Mouse (Mus musculus): ENCODE measurements around the gene Ctu1.

DNA sequence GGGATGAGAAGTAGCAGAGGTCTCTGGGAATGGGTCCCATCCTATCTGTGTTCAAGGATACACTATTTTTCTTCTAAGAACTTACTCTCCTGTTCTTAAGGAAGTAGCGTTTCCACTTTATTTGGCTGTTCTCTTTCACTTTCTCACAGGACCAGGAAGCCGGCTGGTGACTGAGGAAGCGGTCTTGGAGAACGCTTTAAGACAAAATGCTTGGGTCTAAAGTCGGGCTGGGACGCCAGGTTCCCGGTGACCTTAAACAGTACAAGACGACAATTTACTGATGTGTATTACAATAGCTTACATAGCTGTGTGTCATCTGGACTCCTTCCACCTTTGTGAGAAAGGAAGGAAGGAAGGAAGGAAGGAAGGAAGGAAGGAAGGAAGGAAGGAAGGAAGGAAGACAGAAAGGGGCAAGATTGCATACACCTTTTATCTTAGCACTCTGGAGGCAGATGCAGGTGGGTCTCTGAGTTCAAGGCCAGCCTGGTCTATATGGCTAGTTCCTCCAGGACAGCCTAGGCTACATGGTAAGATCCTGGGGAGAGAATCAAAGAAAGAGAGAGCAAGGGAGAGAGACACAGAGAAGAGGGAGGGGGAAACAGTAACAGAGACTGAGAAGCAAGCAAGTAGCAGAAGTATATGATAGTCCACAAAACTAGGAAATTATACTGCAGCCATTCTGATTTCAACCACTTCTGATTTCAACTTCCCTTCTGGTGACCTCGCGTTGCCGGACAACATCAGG is 580 bp upstream of the Ctu1 start:
- no peak for TF ChIP-seq POLR2A (IDR thresholded peaks at IDR 0.05; ENCODE audit: insufficient read depth, low read depth, low read length)
- TF ChIP-seq CTCF (IDR thresholded peaks at IDR 0.05; ENCODE audit: insufficient read depth, low read depth, low read length), result no peak
